Mouse (Mus musculus) left cerebral cortex, postnatal 36 days (tissue): ENCODE data around the gene Prkci. TPM values are rescaled to one million over a fixed set of nuclear protein-coding genes. Genes with fewer than 3 reads are reported as not detected.

ENCODE experiments used
- DNase-seq, 2 experiments: peaks; one replicate each; pipeline ENCODE4 v3.0.0; 2021 to 2022; ENCODE audit warnings: low spot score in 2 of 2, mixed read lengths in 1 of 2
- intact Hi-C: fragments of 180-260 bp; cut with DNase I; formaldehyde crosslinking; loops from one replicate; pipeline ENCODE4 v1.15.1; 2025
- total RNA-seq, 2 experiments: library from RNA; stranded (reverse); gene quantifications; 2 replicates each; pipeline ENCODE4 v1.2.3; 2021

Prkci gene
- total RNA-seq, 2 experiments from 2014 or later, result 62.5 to 65.5 TPM

DNA sequence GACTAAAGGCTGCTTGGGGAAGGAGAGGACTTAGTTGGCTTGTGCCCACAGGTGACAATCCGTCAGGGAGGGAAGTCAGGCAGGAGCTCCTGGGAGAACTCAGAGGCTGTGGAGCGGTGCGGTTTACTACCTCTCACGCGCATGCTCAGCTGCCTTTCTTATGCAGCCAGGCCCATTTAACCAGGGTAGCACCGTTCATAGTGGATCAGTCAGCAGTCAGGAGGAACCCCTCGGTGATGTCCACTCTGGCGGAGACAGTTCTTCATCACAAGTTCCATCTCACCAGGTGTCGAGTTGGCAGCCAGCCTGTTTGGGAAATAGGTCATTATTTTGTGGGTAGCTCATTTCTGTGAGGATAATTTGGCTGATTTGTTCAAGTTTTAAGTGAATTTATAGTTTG, 36.1 kb downstream of the Prkci start:
- DNase-seq, result no peak
- intact Hi-C loops, result no loop called here

DNA sequence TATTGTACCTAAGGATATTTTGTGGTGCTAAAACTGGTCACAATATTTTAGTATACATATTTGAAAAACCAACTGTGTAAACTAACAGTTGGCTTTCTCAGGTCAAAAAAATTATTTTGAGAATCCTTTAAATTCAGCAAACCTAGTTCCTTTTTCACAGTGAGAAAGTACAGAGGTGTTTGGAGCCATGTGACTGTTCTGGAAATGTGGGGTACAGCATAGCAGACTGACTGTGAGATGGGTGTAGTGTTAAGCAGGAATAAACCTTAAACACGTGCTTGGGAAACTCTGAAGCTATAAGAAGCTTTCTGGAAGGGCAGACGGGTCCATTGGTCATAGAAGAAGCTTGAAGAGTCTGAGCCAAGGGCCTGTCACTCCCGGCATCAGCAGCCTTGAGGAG, 38.1 kb downstream of the Prkci start:
- no peak for DNase-seq
- intact Hi-C loops, result no loop called here

DNA sequence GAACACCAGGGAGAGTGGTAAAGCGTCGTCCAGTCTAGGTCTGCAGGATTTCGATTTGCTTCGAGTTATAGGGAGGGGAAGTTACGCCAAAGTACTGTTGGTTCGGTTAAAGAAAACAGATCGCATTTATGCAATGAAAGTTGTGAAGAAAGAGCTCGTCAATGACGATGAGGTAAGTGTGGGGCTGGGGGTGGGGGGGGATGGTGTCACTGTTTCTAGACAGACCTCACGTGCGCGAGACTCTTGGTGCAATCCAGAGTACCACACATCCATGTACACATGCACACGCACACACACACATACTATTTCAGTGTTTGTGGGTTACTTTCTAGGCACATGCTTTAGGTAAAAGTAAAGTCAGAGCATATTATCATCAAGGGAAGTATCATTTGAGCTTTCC, 42.3 kb downstream of the Prkci start:
- no peak for DNase-seq
- intact Hi-C loops, result no loop called here

DNA sequence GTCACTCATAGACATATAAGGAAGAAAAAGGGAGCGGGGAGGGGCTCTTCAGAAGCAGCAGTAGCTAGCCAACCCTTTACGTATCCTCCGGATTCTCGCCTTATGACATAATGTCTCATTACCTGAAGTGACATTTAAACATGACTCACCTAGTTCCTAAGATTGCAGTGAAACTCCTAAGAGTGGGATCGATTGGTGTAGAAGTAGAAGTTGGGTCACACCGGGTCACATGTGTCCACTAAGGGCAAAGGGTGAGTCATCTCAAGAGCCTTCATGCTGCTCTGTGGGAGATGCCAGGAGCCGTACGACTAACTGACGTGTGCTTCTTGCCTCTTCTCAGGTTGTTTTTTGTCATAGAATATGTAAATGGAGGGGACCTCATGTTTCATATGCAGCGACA, 43.1 kb downstream of the Prkci start:
- DNase-seq, result no peak
- intact Hi-C loops, result no loop called here

DNA sequence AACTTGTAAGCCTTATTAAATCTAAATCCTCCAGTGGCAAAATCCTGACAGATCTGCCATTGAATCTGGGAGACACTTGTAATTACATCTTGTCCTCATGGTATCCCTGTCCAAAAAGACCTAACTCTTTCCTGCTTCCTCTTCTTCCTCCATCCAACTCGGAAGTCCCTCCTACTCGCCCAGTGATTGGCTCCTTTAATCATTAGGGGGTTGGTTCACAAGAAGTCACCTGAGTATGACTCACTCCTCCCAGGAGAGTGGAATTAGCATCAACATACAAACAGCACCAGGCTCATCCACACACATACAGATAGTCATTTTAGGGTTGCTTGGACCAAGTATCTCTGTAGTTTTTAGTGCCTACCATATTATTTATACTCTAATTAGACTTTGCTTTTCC, 47.4 kb downstream of the Prkci start:
- no peak for DNase-seq
- intact Hi-C loops, result no loop called here

DNA sequence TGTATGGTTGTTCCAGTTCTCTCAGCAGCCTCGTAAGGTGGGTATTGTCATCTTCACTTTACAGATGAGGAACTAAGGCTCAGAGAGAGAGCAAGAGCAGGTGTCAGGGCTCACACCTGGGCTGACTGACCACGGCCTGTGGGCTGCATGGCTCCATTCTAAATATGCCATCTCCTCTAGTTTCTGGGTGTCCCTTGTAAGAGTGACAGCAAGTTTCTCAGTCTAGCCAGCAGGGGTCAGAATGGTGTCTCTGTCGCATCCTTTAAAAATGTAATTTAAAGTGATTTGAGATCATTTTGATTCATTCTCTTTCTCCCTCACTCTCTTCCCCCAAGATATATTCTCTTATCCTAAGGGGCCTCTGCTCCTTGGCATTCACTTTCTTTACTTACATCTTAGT, 51.7 kb downstream of the Prkci start:
- no peak for DNase-seq
- intact Hi-C loops, result no loop called here

DNA sequence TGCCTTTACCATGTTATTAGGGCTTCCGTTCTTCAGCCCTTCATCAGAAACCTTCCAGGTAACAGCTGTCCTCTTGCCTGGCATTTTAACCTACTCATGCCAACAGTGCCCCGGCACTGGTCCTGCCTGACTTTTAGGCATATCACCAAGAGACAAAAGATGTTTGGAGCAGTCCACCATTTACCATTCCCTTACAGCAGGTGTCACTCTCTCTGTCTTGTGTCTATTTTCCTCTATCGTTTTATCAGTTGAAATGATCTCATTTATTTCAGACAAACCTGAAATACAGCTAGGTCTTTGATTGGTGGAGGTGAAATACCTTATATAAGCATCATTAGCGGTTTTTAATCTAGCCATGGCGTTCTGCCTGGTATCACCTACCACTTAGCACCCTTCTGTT, 53.5 kb downstream of the Prkci start:
- intact Hi-C loops, result no loop called here

DNA sequence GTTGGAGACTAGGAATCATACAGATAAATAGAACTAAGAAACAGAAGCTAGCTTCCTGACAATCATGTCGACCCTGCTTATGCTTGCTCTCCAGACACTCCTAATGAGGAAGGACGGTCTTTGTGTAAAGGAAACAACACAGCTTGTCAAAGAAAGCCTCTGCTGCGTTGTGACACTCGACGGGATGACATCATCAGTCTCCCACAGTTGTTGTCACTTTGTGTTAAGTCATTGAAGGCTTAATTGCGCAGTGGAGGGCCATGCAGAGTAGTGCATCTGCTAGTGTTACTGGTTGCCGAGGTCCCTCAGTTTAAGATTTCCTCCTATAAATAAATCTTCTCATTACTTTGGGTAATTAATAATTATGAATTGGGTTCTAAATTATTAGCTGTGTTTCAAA, 54.8 kb downstream of the Prkci start:
- intact Hi-C loops, result loop anchor here (10.0 kb wide), 2 partner anchors 456 to 554 kb away; partner anchors contain the start of gene Actrt3

More for the DNA sequence above, 53.5 kb downstream of the Prkci start:
- no peak for DNase-seq

DNA sequence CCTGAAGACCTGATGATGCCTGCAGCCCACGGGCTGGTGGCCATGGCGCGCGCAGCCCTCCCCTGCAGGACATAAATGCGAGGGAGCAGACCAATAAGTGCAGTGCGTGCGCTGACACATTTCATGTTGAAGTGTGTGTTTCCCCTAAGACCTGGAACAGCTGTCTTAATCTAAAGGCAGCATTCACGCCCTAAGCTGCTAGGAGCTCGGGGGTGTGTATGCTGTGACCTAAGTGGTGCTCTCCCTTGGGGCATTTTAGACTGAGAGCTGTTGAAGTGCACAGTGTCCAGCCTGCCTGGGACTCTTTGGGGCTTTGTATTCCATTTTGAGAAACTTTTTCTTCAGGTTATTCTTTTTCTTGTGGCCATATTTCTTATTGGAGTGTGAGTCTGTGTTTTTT, 56.2 kb downstream of the Prkci start:
- no peak for DNase-seq
- intact Hi-C loops, result loop anchor here (10.0 kb wide), 2 partner anchors 457 to 553 kb away; partner anchors contain the start of gene Actrt3

More for the DNA sequence above, 54.8 kb downstream of the Prkci start:
- no peak for DNase-seq

DNA sequence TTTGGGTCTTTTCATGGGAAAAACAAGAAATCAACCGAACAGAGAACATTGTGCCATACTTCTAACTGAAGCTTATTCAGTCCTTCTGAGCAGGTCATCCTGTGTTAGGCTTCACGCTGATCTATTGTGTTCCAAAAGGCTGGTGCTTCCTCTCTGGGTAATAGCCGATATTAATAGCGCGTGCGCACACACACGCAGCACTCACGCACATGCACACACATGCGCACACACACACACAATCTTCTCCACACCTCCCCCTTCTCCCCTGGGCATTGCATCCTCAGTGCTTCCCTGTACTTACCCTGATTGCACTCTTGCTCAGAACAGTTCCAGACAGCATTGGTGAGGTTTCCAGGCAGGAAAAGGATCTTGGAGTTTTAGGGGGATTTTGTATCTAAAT, 57.6 kb downstream of the Prkci start:
- no peak for DNase-seq
- intact Hi-C loops, result loop anchor here (10.0 kb wide), 2 partner anchors 458 to 552 kb away; partner anchors contain the start of gene Actrt3

DNA sequence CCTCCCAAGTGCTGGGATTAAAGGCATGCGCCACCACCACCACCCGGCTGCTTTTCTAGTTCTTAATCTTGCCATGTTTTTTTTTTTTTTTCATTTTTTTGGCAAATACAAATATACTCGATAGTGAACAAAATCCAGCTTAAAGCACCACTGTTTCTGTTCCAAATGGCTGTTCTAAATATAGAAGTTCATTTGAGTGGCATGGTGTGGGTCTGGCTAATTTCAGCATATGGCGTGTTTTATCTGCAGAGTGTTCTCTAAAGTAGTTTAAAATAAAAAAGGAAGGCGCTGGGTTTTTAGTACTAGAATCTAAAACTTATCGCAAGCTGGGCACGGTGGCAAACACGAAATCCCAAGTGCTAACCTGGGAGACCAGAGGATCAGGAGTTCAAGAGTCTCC, 59.3 kb downstream of the Prkci start:
- intact Hi-C loops, result loop anchor here (10.0 kb wide), 2 partner anchors 460 to 550 kb away; partner anchors contain the start of gene Actrt3
- DNase-seq, result no peak

DNA sequence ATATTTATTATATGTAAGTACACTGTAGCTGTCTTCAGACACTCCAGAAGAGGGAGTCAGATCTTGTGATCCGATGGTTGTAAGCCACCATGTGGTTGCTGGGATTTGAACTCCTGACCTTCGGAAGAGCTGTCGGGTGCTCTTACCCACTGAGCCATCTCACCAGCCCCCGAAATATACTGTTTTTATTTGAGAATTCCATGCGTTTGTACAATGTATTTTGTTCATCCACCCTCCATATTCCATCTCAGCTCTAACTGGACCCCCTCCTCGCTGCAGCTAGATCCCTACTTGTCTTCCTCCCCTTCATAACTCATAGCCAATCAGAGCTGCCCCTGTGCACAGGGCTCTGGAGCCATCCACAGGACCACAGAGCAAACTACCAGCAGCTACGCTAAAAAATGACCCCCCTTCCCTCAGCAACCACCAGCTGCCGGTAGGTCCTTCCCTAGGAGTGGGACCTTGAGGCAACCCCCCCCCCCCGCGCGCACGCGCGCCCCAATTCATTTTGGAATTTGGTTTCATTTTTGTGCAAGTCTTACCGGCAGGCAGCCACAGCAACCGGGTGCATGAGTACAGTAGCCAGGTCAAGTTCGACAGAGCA, 60.6 kb downstream of the Prkci start:
- intact Hi-C loops, result loop anchor here (2.0 to 10.0 kb wide), 3 partner anchors 57 to 549 kb away; partner anchors contain the start of gene Actrt3
- DNase-seq, result no peak

DNA sequence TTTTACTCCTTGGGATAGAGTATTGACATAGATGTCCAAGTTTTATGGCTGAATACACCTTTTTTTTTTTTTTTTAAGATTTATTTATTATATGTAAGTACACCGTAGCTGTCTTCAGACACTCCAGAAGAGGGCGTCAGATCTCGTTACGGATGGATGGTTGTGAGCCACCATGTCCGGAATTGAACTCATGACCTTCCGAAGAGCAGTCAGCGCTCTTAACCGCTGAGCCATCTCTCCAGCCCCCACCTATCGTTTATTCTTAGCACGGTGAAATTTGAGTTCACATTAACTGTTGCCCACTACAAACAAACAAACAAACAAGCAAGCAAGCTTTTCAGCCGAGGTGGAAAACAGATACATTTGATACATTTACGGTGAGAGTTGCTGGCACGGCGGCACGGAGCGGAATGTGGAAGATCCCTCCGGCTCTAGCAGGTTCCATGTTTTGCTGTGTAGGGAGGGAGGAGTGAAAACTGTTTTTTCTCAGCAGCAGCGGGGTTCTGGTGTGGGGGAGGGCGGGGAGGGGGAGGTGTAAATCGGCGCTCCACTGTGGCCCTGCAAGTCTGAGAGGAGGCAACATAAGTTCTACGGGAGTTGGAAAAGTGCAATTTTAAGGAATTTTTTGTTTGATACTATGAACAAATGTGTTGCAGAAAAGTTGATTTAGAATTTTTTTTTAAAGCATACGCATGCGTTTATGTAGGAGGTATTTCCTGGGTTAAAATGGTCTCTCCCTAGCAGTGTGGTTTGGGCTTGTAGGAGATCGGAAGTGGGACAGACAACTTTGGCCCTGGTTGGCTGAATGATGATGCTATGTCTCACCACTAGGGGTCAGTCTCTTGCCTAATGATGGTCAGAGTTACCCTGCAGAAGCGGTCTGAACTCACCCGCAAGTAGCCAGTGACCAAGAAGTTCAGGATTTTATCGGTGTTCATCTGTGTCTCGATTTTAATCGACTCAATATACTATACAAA, 61.4 kb downstream of the Prkci start:
- intact Hi-C loops, result loop anchor here (1.0 to 10.0 kb wide), 4 partner anchors 56 to 548 kb away; partner anchors contain the start of gene Actrt3
- DNase-seq, result peak; percentile 62 to 71

DNA sequence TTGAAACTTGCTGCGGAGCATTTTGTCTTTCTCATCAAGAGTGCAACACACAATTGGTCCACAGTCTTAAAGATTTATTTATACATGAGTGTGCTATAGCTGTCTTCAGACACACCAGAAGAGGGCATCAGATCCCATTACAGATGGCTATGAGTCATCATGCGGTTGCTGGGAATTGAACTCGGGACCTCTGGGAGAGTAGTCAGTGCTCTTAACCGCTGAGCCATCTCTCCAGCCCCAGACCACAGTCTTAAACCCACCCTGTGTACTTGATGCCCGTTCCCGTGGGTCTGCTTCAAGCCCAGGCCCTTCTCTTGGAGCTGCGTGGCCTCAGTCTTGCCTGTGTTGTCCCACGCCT, 65.2 kb downstream of the Prkci start:
- intact Hi-C loops, result no loop called here

DNA sequence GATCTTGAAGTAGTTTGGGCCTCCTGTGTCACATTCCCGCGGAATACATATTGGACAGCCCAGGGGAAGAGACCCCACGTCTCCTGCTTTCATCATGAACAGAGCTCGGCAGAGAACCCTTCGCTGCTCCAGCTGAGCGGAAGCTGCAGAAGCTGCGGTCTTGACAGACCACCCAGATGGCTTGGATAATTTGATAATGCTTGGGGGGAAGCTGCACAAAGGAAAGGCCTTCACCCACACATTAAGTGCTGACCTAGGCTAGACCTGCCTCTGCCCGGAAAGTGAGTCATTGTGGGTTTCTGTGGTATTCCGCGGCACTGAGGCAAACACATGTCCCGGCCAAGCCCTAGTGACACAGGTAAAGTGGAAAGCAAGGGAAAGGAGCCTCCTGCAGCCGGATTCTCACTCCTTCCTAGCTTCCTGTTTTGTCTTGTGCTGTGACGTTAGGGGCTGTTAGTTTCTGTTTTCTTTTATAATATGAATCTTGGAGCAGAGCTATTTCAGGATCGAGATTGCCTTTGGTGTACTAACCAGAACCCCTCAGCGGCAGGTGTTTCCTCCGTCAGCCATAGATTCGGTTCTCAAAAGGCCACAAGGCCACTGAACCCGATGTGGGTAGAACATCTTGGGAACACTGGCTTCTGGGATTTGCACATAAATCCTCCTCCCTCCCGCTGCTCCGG, 65.7 kb downstream of the Prkci start:
- intact Hi-C loops, result no loop called here
- no peak for DNase-seq

More for the DNA sequence above, 65.2 kb downstream of the Prkci start:
- no peak for DNase-seq

DNA sequence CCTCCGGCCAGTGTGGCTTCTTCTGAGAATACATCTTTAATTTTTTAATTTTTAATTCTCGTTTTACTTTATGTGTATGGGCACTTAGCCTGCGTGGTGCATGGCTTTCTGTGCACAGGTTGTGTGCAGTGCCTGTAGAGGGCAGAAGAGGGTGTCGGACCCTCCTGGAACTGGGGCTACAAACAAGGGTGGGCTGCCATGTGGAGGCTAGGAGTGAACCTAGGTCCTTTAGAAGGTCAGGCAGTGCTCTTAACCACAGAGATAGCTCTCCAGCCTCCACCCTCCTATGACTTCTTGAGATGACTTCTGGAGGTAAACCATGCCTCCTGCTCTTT, 66.2 kb downstream of the Prkci start:
- DNase-seq, result no peak
- intact Hi-C loops, result no loop called here

DNA sequence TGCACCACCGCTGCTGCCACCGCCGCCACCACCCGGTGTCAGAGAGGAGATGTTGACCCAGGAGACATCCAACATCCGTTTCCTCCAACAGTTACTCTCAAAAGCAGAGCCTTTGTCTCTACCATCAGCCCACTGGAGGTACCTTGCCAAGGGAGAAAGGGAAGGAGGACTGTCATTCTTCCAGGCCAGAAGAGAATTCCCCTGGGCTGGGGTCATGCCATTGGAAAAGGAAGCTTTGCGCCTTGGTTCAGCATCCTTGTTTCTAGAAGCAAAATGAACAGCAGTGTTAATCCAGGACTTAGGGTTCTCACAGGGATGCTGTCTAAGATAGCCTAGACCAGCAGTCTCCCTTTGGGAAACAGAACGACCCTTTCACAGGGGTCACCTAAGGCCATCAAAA, 66.8 kb downstream of the Prkci start:
- intact Hi-C loops, result no loop called here

DNA sequence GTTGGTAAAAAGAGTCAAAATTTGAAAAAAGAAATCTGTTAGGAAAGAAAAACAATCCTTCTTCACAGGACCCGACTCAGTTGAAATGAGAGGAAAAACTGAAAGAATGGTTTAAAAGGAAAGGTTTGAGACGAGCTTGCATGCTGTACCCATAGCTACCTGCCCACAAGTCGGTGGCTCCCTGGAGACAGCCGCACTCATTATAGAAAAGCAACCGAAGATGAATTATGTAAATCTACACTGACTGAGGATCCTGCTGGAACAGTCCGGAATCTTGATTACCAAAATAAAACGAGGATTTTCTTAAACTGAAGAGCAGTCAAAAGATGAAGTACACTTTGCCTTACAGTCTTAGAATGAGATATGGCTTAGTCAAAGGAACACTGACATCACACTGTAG, 72.9 kb downstream of the Prkci start:
- DNase-seq, result peak in 1 of 2 experiments; percentile 26
- intact Hi-C loops, result no loop called here

More for the DNA sequence above, 66.8 kb downstream of the Prkci start:
- DNase-seq, result no peak

DNA sequence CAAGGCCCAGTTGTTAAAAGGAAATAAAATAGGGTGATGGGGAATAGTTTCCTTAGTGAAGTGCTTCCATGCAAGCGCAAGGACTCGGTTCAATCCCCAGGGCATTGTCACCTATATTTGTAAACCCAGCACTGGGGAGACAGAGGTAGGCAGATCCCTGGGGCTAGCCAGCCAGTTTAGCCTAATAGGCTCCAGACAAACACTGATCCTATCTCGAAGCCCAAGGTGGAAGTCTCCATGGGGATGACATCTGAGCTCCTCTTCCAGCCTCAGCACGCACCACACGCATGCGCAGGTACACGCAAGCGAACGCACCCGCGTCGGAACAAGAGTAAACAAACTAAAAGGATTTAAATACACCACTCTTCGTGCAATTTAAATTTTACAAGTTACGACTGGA, 76.3 kb downstream of the Prkci start:
- intact Hi-C loops, result no loop called here
- DNase-seq, result no peak

DNA sequence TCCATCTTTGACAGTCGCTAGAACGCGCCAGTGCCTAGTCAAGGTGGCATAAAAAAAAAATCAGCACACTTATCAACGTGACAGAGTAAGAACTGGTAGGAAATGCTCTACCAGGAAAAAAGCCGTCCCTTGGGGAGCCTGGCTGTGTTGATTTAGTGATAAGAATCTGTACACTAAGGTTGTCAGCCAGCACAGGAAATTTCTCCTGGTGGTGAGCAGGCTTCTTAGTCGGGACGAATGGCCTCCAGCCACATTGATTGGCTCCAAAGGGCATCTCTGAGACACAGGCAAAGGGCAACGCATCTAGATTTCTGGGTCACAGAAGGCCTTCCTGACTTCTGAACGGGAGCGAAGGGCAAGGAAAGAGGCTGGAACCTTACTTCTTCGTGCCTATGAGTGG, 80.3 kb downstream of the Prkci start:
- intact Hi-C loops, result no loop called here
- no peak for DNase-seq
